Mouse (Mus musculus): ENCODE data around the gene Arhgdib. TPM values are rescaled to one million over a fixed set of nuclear protein-coding genes. Genes with fewer than 3 reads are reported as not detected.

Gene Arhgdib
- polyA plus RNA-seq, 2 experiments = 104 to 149 TPM

GRCm38 (mm10) chr6:136912751-136913265 is 28.9 kb downstream of the Arhgdib start:
- TF ChIP-seq POLR2A (IDR thresholded peaks at IDR 0.05; ENCODE audit: borderline replicate concordance, extremely low read depth, insufficient read depth, insufficient read length) = no peak
- Histone ChIP-seq H3K9ac (ENCODE audit: low read depth, low read length, severe bottlenecking) (no peak overlapping the region), H3K27ac (replicated peaks; ENCODE audit: low read depth, low read length) (no peak overlapping the region), H3K4me2 (replicated peaks; ENCODE audit: low read depth, low read length, severe bottlenecking) (no peak overlapping the region), H3K4me1 (ENCODE audit: control insufficient read depth, insufficient read depth, low read length) (peaks cover 26% of the 10 kb centered on the region), H3K4me3 (replicated peaks; ENCODE audit: low read length) (no peak overlapping the region), H3K9me3 (ENCODE audit: control insufficient read depth, low read length) (no peaks in the 10 kb centered on the region), H3K27me3 (ENCODE audit: control insufficient read depth, insufficient read depth, low read length) (no peaks in the 10 kb centered on the region), H3K36me3 (ENCODE audit: control insufficient read depth, insufficient read depth, low read length) (no peaks in the 10 kb centered on the region)
- ATAC-seq (ENCODE audit: low FRiP score, low read depth) = no peak
- WGBS = 38% methylated on average over 1 of the region's 2 CpGs
- no peak for DNase-seq (ENCODE audit: low spot score)

DNA sequence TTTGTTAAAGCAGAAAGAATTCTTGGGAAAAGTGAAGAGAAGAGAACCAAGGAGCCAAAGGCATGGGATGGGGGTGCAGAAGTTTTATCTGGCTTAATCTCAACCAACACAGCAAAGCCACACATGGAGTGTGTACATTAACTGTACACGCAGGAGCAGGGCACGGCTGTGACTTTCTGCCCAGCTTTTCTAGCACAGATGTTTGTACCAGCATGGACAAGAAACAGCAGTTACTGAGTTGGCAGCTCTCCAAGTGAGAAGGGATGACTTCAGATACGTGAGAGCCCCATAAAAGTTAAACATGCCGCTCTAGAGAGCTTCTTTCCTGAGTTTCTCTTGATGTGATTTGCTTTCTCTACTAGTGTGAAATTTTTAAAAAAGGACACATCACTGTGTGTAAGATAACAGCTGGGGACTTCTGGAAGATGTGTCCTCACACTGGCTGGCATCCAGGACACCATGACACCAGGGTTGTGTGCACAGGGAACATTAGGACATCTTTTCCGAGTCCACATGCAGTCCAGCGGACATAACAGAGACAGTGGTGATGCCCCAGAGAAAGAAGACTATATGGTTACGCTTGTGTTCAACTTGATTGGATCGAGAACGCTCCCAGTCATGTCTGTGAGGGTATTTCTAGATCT is 31.3 kb downstream of the Arhgdib start:
- Histone ChIP-seq H3K9ac (ENCODE audit: low read depth, low read length, severe bottlenecking) (no peak overlapping the region), H3K27me3 (ENCODE audit: control insufficient read depth, insufficient read depth, low read length) (no peaks in the 10 kb centered on the region), H3K36me3 (ENCODE audit: control insufficient read depth, insufficient read depth, low read length) (no peaks in the 10 kb centered on the region), H3K4me1 (ENCODE audit: control insufficient read depth, insufficient read depth, low read length) (peaks cover 24% of the 10 kb centered on the region), H3K4me3 (replicated peaks; ENCODE audit: low read length) (no peak overlapping the region), H3K9me3 (ENCODE audit: control insufficient read depth, low read length) (no peaks in the 10 kb centered on the region), H3K4me2 (replicated peaks; ENCODE audit: low read depth, low read length, severe bottlenecking) (no peak overlapping the region), H3K27ac (replicated peaks; ENCODE audit: low read depth, low read length) (no peak overlapping the region)
- DNase-seq (ENCODE audit: low spot score) = peak; percentile 72
- 57% methylated on average over 9 of the region's 9 CpGs for WGBS
- TF ChIP-seq POLR2A (IDR thresholded peaks at IDR 0.05; ENCODE audit: borderline replicate concordance, extremely low read depth, insufficient read depth, insufficient read length) = no peak
- peak; percentile 21; the same call in 1 of the 2 replicates for ATAC-seq (ENCODE audit: low FRiP score, low read depth)

GRCm38 (mm10) chr6:136906937-136907293 is 34.8 kb downstream of the Arhgdib start:
- no peak overlapping the region for H3K9ac ChIP-seq (ENCODE audit: low read depth, low read length, severe bottlenecking)
- H3K27ac ChIP-seq (replicated peaks; ENCODE audit: low read depth, low read length) = no peak overlapping the region
- H3K4me2 ChIP-seq (replicated peaks; ENCODE audit: low read depth, low read length, severe bottlenecking) = no peak overlapping the region
- no peaks in the 10 kb centered on the region for H3K9me3 ChIP-seq (ENCODE audit: control insufficient read depth, low read length)
- peaks cover 12% of the 10 kb centered on the region for H3K4me1 ChIP-seq (ENCODE audit: control insufficient read depth, insufficient read depth, low read length)
- ATAC-seq (ENCODE audit: low FRiP score, low read depth) (no peak), DNase-seq (ENCODE audit: low spot score) (no peak)
- H3K36me3 ChIP-seq (ENCODE audit: control insufficient read depth, insufficient read depth, low read length) = no peaks in the 10 kb centered on the region
- 87% methylated on average over 10 of the region's 10 CpGs for WGBS
- H3K27me3 ChIP-seq (ENCODE audit: control insufficient read depth, insufficient read depth, low read length) = no peaks in the 10 kb centered on the region
- no peak overlapping the region for H3K4me3 ChIP-seq (replicated peaks; ENCODE audit: low read length)
- TF ChIP-seq POLR2A (IDR thresholded peaks at IDR 0.05; ENCODE audit: borderline replicate concordance, extremely low read depth, insufficient read depth, insufficient read length) = no peak

- Histone ChIP-seq H3K27ac (replicated peaks; ENCODE audit: low read depth, low read length) (no peak overlapping the region), H3K4me3 (replicated peaks; ENCODE audit: low read length) (no peak overlapping the region), H3K36me3 (ENCODE audit: control insufficient read depth, insufficient read depth, low read length) (no peaks in the 10 kb centered on the region), H3K9ac (ENCODE audit: low read depth, low read length, severe bottlenecking) (no peak overlapping the region), H3K9me3 (ENCODE audit: control insufficient read depth, low read length) (no peaks in the 10 kb centered on the region), H3K4me1 (ENCODE audit: control insufficient read depth, insufficient read depth, low read length) (peaks cover 12% of the 10 kb centered on the region), H3K4me2 (replicated peaks; ENCODE audit: low read depth, low read length, severe bottlenecking) (no peak overlapping the region), H3K27me3 (ENCODE audit: control insufficient read depth, insufficient read depth, low read length) (no peaks in the 10 kb centered on the region)
- ATAC-seq (ENCODE audit: low FRiP score, low read depth) = no peak
- no peak for DNase-seq (ENCODE audit: low spot score)
- WGBS = 85% methylated on average over 19 of the region's 19 CpGs
- no peak for TF ChIP-seq POLR2A (IDR thresholded peaks at IDR 0.05; ENCODE audit: borderline replicate concordance, extremely low read depth, insufficient read depth, insufficient read length)
Measured at GRCm38 (mm10) chr6:136906283-136906936, 35.3 kb downstream of the Arhgdib start.

DNA sequence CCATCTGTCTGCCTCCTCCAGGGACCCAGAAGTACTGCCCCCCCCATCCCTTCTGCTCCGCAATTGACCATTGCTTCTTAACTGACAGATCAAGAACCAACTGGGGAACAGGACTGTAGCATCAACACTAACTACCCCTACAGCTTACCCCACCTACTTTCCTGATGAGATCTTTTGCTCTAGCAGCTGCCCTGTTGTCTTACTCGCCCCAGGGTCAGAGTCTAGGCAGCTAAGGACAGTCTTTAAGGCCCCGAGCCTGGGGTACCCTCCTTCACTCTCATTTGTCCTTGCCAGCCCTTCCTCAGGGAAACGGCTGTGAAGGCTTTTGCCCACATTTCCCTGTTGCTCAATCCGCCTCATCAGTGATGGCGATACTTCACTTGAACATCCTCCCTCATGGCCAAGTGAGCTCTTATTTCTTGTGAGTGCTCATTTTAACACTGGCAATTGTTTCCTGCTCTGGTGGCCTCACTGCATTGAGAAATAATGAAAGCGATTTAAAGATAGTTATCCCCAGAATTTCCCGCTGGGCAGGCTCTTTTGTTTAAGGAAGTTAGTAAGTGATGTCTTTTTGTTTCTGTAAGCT is 37.7 kb downstream of the Arhgdib start:
- WGBS = 77% methylated on average over 8 of the region's 8 CpGs
- no peak overlapping the region for H3K9ac ChIP-seq (ENCODE audit: low read depth, low read length, severe bottlenecking)
- H3K4me1 ChIP-seq (ENCODE audit: control insufficient read depth, insufficient read depth, low read length) = no peaks in the 10 kb centered on the region
- TF ChIP-seq POLR2A (IDR thresholded peaks at IDR 0.05; ENCODE audit: borderline replicate concordance, extremely low read depth, insufficient read depth, insufficient read length) = no peak
- no peaks in the 10 kb centered on the region for H3K36me3 ChIP-seq (ENCODE audit: control insufficient read depth, insufficient read depth, low read length)
- H3K27ac ChIP-seq (replicated peaks; ENCODE audit: low read depth, low read length) = no peak overlapping the region
- no peak overlapping the region for H3K4me3 ChIP-seq (replicated peaks; ENCODE audit: low read length)
- DNase-seq (ENCODE audit: low spot score) = no peak
- ATAC-seq (ENCODE audit: low FRiP score, low read depth) = no peak
- H3K27me3 ChIP-seq (ENCODE audit: control insufficient read depth, insufficient read depth, low read length) = no peaks in the 10 kb centered on the region
- no peaks in the 10 kb centered on the region for H3K9me3 ChIP-seq (ENCODE audit: control insufficient read depth, low read length)
- no peak overlapping the region for H3K4me2 ChIP-seq (replicated peaks; ENCODE audit: low read depth, low read length, severe bottlenecking)

Data from limb, embryonic 14.5 days (tissue).